Mouse (Mus musculus): Measurements from ENCODE around the gene Zdhhc15. TPM values are rescaled to one million over a fixed set of nuclear protein-coding genes. Genes with fewer than 3 reads are reported as not detected.

Zdhhc15 gene
- total and polyA plus RNA-seq, 3 experiments, result not detected

DNA sequence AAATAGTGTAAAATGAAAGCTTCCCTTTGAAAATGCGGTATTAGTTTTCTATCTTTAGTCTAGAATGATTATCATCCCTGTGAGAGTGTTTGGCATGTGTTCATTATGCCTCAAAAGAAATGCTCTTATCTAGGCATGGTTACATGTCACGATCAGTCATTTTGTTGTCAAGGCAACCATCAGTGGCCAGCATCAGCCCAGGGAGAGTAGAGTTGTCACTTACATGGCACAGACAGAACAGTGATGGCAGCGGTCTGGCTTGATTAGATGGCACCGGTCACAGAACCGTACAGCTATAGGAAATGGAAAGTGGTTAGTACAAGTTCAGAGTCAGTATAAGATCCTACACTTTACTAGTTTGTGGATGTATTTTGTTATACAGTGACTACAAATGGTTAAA lies 96.9 kb downstream of the Zdhhc15 start:
- no peak for DNase-seq (ENCODE audit: extremely low read depth)
- no peak for TF ChIP-seq E2F4 (IDR thresholded peaks at IDR 0.05; ENCODE audit: insufficient replicate concordance, low read depth, low read length)
- no peak for TF ChIP-seq ZNF384 (IDR thresholded peaks at IDR 0.05; ENCODE audit: low read depth, low read length)
- no peak for TF ChIP-seq SMC3 (IDR thresholded peaks at IDR 0.05; ENCODE audit: low read depth, low read length)
- no peak for TF ChIP-seq CHD1 (IDR thresholded peaks at IDR 0.05; ENCODE audit: low read depth, low read length)
- no peak for TF ChIP-seq MAFK (IDR thresholded peaks at IDR 0.05; ENCODE audit: insufficient replicate concordance, low read length)
- Histone ChIP-seq H3K9ac (ENCODE audit: insufficient read depth, low read depth) (no peak overlapping the region), H3K36me3 (replicated peaks in 1 of 2; ENCODE audit: control insufficient read depth in 1 of 2, insufficient read depth in 1 of 2, low read length in 1 of 2) (no peaks in the 10 kb centered on the region), H3K27ac (ENCODE audit: insufficient read depth, low read depth) (no peak overlapping the region), H3K4me1 (ENCODE audit: control insufficient read depth in 1 of 2, insufficient read depth in 2 of 2) (no peaks in the 10 kb centered on the region), H3K79me2 (replicated peaks; ENCODE audit: control insufficient read depth, extremely low read depth, insufficient read depth, poor library complexity, severe bottlenecking) (no peaks in the 10 kb centered on the region), H3K27me3 (replicated peaks) (no peaks in the 10 kb centered on the region), H3K4me2 (ENCODE audit: insufficient read depth, low read depth, poor library complexity, severe bottlenecking) (no peak overlapping the region), H3K9me3 (replicated peaks; ENCODE audit: low read length) (no peaks in the 10 kb centered on the region), H3K4me3 (replicated peaks in 1 of 3; ENCODE audit: low read depth in 2 of 3, low read length in 2 of 3, poor library complexity in 1 of 3) (no peak overlapping the region)
- dilution Hi-C loops (cut with MboI; ENCODE audit: extremely low pct_ligation_motif_present, extremely low pct_unique_long_range_greater_than_20kb, low sequenced_read_pairs) (no loop called here), in situ Hi-C loops (cut with MboI; ENCODE audit: low pct_ligation_motif_present, low pct_unique_long_range_greater_than_20kb, low sequenced_read_pairs) (no loop called here)

DNA sequence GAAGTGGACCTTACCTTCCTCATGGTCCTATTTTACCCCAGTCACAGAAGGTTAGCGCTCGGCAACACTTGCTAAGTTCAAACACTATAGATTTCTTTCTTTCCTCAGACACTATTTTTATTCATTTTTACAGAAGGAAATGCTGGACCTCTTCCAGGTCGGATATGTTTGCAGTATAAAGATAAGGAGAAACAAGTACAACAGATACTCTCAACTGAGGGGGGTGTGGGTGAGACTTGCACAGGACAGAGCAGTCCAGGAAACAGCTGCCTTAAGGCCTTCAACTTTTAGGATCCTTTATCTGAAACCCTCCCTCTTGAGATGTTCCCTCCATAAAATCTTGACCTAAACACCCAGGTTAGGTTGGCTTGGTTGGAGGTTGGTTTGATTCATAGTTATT lies 103.4 kb downstream of the Zdhhc15 start:
- Histone ChIP-seq H3K27me3 (replicated peaks) (no peaks in the 10 kb centered on the region), H3K4me2 (ENCODE audit: insufficient read depth, low read depth, poor library complexity, severe bottlenecking) (no peak overlapping the region), H3K27ac (ENCODE audit: insufficient read depth, low read depth) (no peak overlapping the region), H3K4me1 (ENCODE audit: control insufficient read depth in 1 of 2, insufficient read depth in 2 of 2) (no peaks in the 10 kb centered on the region), H3K4me3 (replicated peaks in 1 of 3; ENCODE audit: low read depth in 2 of 3, low read length in 2 of 3, poor library complexity in 1 of 3) (no peak overlapping the region), H3K36me3 (replicated peaks in 1 of 2; ENCODE audit: control insufficient read depth in 1 of 2, insufficient read depth in 1 of 2, low read length in 1 of 2) (no peaks in the 10 kb centered on the region), H3K9me3 (replicated peaks; ENCODE audit: low read length) (no peaks in the 10 kb centered on the region), H3K79me2 (replicated peaks; ENCODE audit: control insufficient read depth, extremely low read depth, insufficient read depth, poor library complexity, severe bottlenecking) (no peaks in the 10 kb centered on the region), H3K9ac (ENCODE audit: insufficient read depth, low read depth) (no peak overlapping the region)
- DNase-seq (ENCODE audit: extremely low read depth), result no peak
- dilution Hi-C loops (cut with MboI; ENCODE audit: extremely low pct_ligation_motif_present, extremely low pct_unique_long_range_greater_than_20kb, low sequenced_read_pairs), result no loop called here
- TF ChIP-seq ZC3H11A (IDR thresholded peaks at IDR 0.05; ENCODE audit: low read depth, low read length) (no peak), RCOR1 (conservative IDR thresholded peaks at IDR 0.05; ENCODE audit: low read depth, low read length) (no peak)
- in situ Hi-C loops (cut with MboI; ENCODE audit: low pct_ligation_motif_present, low pct_unique_long_range_greater_than_20kb, low sequenced_read_pairs), result no loop called here

DNA sequence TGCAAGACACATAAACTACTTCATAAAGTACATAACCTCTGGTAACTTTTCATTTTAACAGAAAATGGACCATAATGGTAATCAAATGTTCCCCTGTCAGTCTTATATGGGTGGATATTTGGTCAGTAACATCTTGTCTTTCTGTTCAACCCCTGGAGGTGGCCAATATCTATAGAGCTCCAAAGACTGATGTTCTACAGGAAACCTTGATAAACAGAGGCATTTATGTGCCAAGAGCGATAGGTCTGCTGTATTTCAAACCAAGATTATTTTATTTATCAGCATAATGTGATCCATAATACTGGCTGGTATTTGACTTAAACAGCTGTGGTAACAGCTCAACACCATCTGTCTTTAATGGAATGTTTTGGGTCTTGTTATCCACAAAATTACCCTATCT lies 125.6 kb downstream of the Zdhhc15 start:
- dilution Hi-C loops (cut with MboI; ENCODE audit: extremely low pct_ligation_motif_present, extremely low pct_unique_long_range_greater_than_20kb, low sequenced_read_pairs), result no loop called here

More for the DNA sequence above, 125.6 kb downstream of the Zdhhc15 start:
- Histone ChIP-seq H3K27me3 (replicated peaks) (no peaks in the 10 kb centered on the region), H3K79me2 (replicated peaks; ENCODE audit: control insufficient read depth, extremely low read depth, insufficient read depth, poor library complexity, severe bottlenecking) (no peaks in the 10 kb centered on the region), H3K27ac (ENCODE audit: insufficient read depth, low read depth) (no peak overlapping the region), H3K36me3 (replicated peaks in 1 of 2; ENCODE audit: control insufficient read depth in 1 of 2, insufficient read depth in 1 of 2, low read length in 1 of 2) (no peaks in the 10 kb centered on the region), H3K4me3 (replicated peaks in 1 of 3; ENCODE audit: low read depth in 2 of 3, low read length in 2 of 3, poor library complexity in 1 of 3) (no peak overlapping the region), H3K4me1 (ENCODE audit: control insufficient read depth in 1 of 2, insufficient read depth in 2 of 2) (no peaks in the 10 kb centered on the region), H3K9me3 (replicated peaks; ENCODE audit: low read length) (no peaks in the 10 kb centered on the region), H3K4me2 (ENCODE audit: insufficient read depth, low read depth, poor library complexity, severe bottlenecking) (no peak overlapping the region), H3K9ac (ENCODE audit: insufficient read depth, low read depth) (no peak overlapping the region)
- in situ Hi-C loops (cut with MboI; ENCODE audit: low pct_ligation_motif_present, low pct_unique_long_range_greater_than_20kb, low sequenced_read_pairs), result no loop called here
- TF ChIP-seq SIN3A (IDR thresholded peaks at IDR 0.05; ENCODE audit: low read length), result no peak
- TF ChIP-seq IRF4 (IDR thresholded peaks at IDR 0.05; ENCODE audit: low read depth, low read length), result no peak
- no peak for TF ChIP-seq MYC (IDR thresholded peaks at IDR 0.05; ENCODE audit: low read depth, low read length)
- TF ChIP-seq ZKSCAN1 (IDR thresholded peaks at IDR 0.05; ENCODE audit: borderline replicate concordance, low read depth, low read length), result no peak
- no peak for TF ChIP-seq ELF1 (IDR thresholded peaks at IDR 0.05; ENCODE audit: low read depth, low read length)
- no peak for TF ChIP-seq ZC3H11A (IDR thresholded peaks at IDR 0.05; ENCODE audit: low read depth, low read length)
- TF ChIP-seq JUND (conservative IDR thresholded peaks at IDR 0.05; ENCODE audit: low read depth, low read length), result no peak
- no peak for TF ChIP-seq CTCF (conservative IDR thresholded peaks at IDR 0.05 in 1 of 2, IDR thresholded peaks at IDR 0.05 in 1 of 2; ENCODE audit: low read depth in 2 of 2, low read length in 2 of 2)
- no peak for DNase-seq (ENCODE audit: extremely low read depth)
